23 mouse cellular contexts compared by ENCODE assay signal in genomic region chr9:124099127-124099526, GRCm38 (mm10). TPM values are rescaled to one million over a fixed set of nuclear protein-coding genes. Genes with fewer than 3 reads are reported as not detected.
DNase-seq lines count a peak whose midpoint lies in the region; TF ChIP-seq lines count a peak whose summit lies in the region.
"Had no signal": no experiment of that assay in that cellular context is flagged by ENCODE, and none has a peak within 500 bp of the region (broad histone marks: within the 10 kb centered on the region; RNA-seq: fewer than 3 reads in every experiment).

No protein-coding gene starts in this region.

- no peaks in the 10 kb centered on the region for H3K36me3 ChIP-seq in C2C12 (ENCODE audit: control insufficient read depth, insufficient read depth)
- H3K36me3 ChIP-seq: embryonic facial prominence, embryonic 13.5 days; embryonic facial prominence, embryonic 15.5 days; forebrain, embryonic 10.5 days; forebrain, embryonic 12.5 days; G1E had no signal

- DNase-seq in induced T-regulatory cell, adult 2 months (ENCODE audit: low read depth): peak; percentile 59
- DNase-seq in layer of hippocampus, adult 9-10 months (ENCODE audit: low spot score): no peak
- DNase-seq in Muller cell, postnatal 12 days (ENCODE audit: inconsistent ontology term): no peak
- DNase-seq in lung, postnatal 36 days: no peak
- DNase-seq: adrenal gland, adult 2 months; adrenal gland, postnatal 10 days; adrenal gland, postnatal 25 days; B cell, adult 2 months; cerebellum, adult 11 months; cerebellum, adult 18-20 months; cerebellum, adult 8-10 months; cerebellum, adult 9-11 months; cerebellum, postnatal 14 days; cerebellum, postnatal 36 days; embryo, embryonic 11 days had no signal

- H3K4me3 ChIP-seq in C2C12 (ENCODE audit: insufficient read depth, poor library complexity, severe bottlenecking): no peak overlapping the region
- H3K4me3 ChIP-seq: embryonic facial prominence, embryonic 13.5 days; embryonic facial prominence, embryonic 15.5 days; erythroblast, embryonic 14.5 days; forebrain, embryonic 10.5 days; forebrain, embryonic 12.5 days had no signal

- no peak for TF ChIP-seq CTCF in C2C12 (IDR thresholded peaks at IDR 0.05; ENCODE audit: control insufficient read depth, insufficient read depth, insufficient read length)

- H3K27me3 ChIP-seq in C2C12 (ENCODE audit: control insufficient read depth, insufficient read depth, insufficient read length): no peaks in the 10 kb centered on the region
- H3K27me3 ChIP-seq: CH12.LX; embryonic facial prominence, embryonic 13.5 days; embryonic facial prominence, embryonic 15.5 days; forebrain, embryonic 12.5 days had no signal

- no peak overlapping the region for H3ac ChIP-seq in C2C12 (ENCODE audit: control insufficient read depth, insufficient read length, low read depth)

- no peaks in the 10 kb centered on the region for H3K79me3 ChIP-seq in C2C12 (ENCODE audit: low read depth)

- no peaks in the 10 kb centered on the region for H3K79me2 ChIP-seq in C2C12 (ENCODE audit: control insufficient read depth, insufficient read depth)

TF ChIP-seq in C2C12, 6 proteins besides CTCF, POLR2A, EP300 and RAD21:
- peak; percentile 57 for TF ChIP-seq MYOD1 (IDR thresholded peaks at IDR 0.05; ENCODE audit: control insufficient read depth, insufficient read length, low read depth)
- no peak for TF ChIP-seq MAX (IDR thresholded peaks at IDR 0.05)
- peak; percentile 73 for TF ChIP-seq CEBPB (IDR thresholded peaks at IDR 0.05; ENCODE audit: low read depth)
- TF ChIP-seq USF1 (IDR thresholded peaks at IDR 0.05; ENCODE audit: low read depth): no peak

RNA-seq across cellular contexts. Expression of gene Ccr2, which starts 2.6 kb away (rescaled TPM):
- polyA plus RNA-seq in C2C12 (2012; fragmentation: generic; extraction: Trizol): not detected
- polyA plus RNA-seq: erythroblast, embryonic 14.5 days; G1E had no signal

RNA-seq across cellular contexts. Expression of gene Ccr5, which starts 22.2 kb away (rescaled TPM):
- polyA plus RNA-seq in C2C12 (2012; fragmentation: generic; extraction: Trizol): not detected
- polyA plus RNA-seq: erythroblast, embryonic 14.5 days; G1E had no signal
